Mouse (Mus musculus): Measurements from ENCODE around the gene Eva1c.

Gene Eva1c

GRCm38 (mm10) chr16:90865652-90866051 lies 39.1 kb downstream of the Eva1c start:
- 32% methylated on average over 9 of the region's 9 CpGs for WGBS

- WGBS = 48% methylated on average over 7 of the region's 7 CpGs
Measured at GRCm38 (mm10) chr16:90868129-90868528, 41.6 kb downstream of the Eva1c start.

- 80% methylated on average over 4 of the region's 4 CpGs for WGBS
Measured at GRCm38 (mm10) chr16:90869361-90869760, 42.8 kb downstream of the Eva1c start.

GRCm38 (mm10) chr16:90872936-90873335 lies 46.4 kb downstream of the Eva1c start:
- WGBS = 85% methylated on average over 8 of the region's 8 CpGs

DNA sequence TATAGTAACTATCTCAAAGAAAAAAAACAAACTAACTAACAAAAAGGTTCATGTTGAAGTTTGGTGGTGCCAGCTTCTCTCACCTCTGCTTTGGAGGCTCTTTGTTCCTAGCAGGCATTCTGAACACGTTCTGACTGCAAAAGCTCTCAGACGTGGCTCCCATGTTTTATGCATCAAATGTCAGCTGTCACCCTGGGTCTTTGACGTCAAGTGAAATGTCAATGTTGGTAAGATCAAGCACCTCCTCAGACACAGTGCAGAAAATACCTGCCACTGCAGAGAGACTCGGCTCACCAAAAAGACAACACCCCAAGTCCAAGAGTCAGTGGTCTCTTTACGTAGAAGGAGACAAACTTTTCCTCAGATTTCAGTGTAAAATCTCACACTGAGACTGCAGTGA lies 48.0 kb downstream of the Eva1c start:
- WGBS = 81% methylated on average over 5 of the region's 5 CpGs

GRCm38 (mm10) chr16:90878135-90878860 lies 51.8 kb downstream of the Eva1c start:
- WGBS = 95% methylated on average over 3 of the region's 3 CpGs

DNA sequence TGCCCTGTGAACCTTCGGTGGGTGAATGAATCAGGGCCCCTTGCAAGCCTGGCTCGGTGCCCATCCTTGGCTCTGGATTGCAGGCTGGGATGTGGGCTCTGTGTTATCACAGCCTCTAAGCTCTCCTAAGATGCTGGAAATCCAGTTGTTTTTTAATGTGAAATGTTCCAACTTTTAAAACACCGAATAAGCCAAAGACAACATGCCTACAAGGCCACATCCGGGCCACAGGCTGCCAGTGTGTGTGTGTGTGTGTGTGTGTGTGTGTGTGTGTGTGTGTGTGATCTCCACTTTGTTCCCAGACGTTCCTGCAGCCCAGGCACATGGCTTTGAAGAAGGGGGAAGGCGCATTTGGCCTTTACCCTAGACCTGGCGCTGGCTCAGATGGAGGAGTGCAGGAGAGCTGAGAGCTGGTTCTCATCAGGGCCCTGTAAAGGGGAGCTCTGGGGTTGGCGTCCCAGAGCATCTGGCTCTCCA lies 56.0 kb downstream of the Eva1c start:
- WGBS = 53% methylated on average over 8 of the region's 8 CpGs

- 73% methylated on average over 2 of the region's 2 CpGs for WGBS
Measured at GRCm38 (mm10) chr16:90885351-90885750, 58.8 kb downstream of the Eva1c start.

DNA sequence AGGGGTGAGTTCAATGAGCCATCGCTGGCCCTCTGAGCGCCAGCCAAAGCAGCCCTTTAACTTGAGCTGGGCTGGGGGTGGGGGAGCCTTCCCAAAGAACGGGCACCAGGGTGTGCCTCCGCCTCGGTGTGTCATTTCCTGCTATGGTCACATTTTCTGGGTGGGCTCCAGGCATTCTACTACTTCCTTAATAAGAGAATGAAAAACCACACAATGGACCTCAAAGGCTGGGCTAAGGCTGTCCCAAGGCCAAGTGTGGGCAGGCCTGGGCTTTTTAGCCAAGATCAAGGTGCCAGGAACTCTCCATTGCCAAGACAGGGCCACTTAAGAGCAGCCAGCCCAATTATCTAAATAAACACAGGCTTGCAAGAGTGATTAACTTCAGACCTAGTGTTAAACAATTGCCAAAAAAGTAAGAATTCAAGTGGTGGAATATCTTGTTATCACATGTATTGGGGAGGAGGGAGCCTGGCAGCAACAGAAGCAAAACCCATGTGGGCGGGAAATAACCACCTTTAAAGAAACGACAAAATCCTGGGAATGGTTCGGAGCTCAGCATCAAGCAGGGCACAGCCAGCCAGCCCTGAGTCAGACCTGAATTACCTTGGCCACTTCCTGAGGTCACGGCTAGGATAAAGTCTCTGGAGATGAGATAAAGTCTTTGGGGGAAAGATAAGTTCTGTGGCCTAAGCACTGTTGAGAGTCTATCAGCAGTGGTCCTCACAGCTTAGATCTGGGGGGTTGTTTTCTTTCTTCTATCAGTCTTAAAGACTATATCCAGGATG lies 59.5 kb downstream of the Eva1c start:
- WGBS = 59% methylated on average over 9 of the region's 9 CpGs

GRCm38 (mm10) chr16:90890683-90891082 lies 64.2 kb downstream of the Eva1c start:
- WGBS = 79% methylated on average over 9 of the region's 9 CpGs

- WGBS = 59% methylated on average over 14 of the region's 14 CpGs
Measured at GRCm38 (mm10) chr16:90891601-90892000, 65.1 kb downstream of the Eva1c start.

DNA sequence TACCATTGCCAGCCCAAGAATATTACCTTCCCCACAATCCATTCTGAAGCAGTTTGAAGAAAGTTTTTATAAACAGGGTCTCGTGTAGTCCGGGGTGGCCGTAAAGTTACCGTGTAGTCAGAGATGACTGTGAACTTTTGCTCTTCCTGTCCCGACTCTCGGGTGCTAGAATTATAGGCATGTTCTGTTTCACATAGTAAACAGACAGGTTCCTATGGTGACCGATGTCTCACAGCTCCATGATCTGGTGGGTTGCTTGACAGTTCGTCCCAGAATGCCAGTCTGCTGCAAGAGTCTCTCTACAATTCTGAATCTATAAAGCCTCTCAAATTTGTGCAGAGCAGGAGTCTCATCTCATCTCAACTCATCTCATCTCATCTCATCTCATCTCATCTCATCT lies 65.6 kb downstream of the Eva1c start:
- 54% methylated on average over 8 of the region's 8 CpGs for WGBS

GRCm38 (mm10) chr16:90893019-90893418 lies 66.5 kb downstream of the Eva1c start:
- 37% methylated on average over 7 of the region's 7 CpGs for WGBS

DNA sequence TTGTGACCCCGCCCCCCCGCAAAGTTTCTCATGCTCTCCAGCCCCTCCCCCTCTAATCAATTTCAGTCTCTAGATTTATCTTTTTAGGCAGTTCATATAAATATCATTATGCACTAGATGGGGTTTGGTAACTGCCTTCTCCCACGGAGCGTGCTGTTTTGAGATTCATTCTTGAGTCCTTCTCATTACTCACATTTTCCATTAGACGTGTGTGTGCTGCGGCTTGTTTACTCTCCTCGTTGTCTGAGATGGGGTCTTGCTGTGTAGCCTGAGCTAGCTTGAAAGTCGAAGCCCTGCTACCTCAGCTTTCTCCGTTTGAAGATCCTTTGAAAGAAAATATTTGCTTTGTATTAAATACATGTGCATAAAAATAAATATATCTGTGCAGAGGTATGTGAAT lies 67.3 kb downstream of the Eva1c start:
- WGBS = 69% methylated on average over 9 of the region's 9 CpGs

GRCm38 (mm10) chr16:90897651-90898050 lies 71.1 kb downstream of the Eva1c start:
- 89% methylated on average over 3 of the region's 3 CpGs for WGBS

DNA sequence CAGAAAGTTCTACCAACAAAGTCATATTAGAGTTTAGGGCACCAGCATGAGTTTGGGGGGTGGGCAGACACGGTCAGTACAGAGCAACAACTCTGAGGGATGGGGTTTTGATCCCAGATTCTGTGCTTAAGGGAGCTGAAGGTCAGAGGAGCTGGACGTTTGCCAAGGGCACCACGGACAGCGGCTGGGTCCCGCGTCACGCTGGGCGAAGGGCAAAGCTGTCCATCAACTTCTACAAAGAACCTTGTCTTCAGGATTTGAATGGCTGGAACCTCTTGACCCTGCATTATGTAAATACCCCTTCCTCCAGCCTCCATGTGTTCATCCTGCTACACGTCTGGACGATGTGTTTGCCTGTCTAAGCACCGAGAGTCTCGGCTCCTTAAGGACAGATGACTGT lies 73.0 kb downstream of the Eva1c start:
- WGBS = 63% methylated on average over 12 of the region's 12 CpGs

- 70% methylated on average over 4 of the region's 4 CpGs for WGBS
Measured at GRCm38 (mm10) chr16:90901364-90901763, 74.8 kb downstream of the Eva1c start.

DNA sequence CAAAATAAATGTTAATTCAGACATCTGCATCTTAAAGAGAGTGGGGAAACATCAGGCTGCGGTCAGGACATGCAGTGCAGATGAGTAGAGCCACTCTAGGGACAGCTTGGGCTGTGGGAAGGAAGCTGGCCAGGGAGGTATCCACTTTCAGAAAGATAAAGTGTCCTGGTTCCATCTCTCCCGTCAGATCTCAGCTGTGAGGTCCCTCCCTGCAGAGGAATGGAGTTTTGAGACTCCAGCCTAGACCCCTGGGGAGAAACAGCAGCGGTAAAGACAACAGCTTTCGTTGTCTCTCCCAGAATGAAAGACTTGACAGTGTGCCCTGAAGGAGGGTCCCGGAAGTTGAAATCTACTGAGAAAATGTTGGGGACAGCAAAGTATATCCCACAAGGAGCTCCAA lies 76.8 kb downstream of the Eva1c start:
- WGBS = 74% methylated on average over 5 of the region's 5 CpGs

DNA sequence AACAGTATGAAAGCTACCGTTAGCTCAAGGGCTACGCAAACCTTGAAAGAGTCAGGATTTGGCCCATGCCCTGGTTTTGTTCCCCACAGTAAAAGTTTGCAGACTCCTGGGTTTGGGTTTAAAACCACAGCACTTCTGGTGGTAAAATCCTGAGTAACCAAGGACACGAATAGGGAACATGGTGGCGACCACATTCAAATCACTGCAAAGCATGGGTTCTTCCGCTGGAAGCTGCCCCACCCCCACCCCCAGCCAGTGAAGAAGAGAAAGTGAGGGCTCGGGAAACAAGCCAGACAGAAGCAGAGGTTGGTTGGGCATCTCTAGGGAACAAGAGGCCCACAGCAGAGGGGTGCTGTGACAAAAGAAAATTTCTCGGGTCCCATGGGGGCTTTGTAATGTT lies 80.7 kb downstream of the Eva1c start:
- 80% methylated on average over 7 of the region's 7 CpGs for WGBS

DNA sequence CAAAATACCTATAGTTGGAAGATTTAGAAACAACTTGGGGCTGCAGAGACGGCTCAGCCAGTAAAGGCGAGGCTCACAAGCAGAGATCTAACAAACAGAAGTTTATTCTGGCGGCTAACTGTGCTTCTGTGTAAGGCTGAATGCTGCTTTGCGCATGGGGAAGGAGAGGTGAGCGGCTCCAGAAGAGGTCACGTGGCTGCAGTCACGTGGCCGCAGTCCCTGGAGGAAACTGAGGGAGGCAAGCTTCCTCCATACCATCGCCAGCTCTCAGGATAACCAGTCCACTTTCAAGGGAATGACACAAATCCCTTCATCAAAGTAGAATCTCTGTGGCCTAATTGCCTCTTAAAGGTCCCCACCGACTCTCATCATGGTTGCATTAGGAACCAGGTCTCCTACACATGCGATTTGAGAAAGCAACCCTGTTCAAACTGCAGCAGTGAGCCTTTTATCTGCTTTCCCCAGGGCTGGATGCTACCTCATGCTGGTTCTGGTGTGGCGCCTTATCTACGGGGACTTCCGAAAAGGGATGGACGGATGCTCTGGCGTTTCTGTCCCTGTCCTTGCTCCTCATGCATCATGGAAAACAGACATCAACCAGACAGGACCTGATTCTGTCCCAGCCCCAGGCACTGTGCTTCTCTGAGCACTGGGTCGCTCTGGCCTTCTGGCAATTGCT lies 84.5 kb downstream of the Eva1c start:
- WGBS = 85% methylated on average over 17 of the region's 17 CpGs

DNA sequence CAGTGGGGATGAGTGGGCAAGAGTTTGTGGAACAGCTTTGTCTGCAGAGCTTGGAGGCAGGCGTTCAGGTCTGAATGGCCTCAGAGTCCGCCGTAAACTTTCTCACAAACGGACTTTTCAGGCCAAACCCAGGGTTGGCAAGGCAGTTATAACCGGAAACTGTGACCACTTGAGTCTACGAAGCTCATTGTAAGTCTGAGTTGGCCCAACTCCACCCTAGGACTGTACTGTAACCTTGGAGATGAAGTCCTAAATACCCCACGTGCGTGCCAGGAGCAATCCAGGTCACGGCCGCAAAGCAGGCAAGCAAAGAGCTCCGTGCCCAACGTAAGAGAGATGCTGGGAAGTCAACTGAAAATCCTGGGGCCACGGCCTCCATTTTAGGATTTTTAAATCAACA lies 85.2 kb downstream of the Eva1c start:
- WGBS = 79% methylated on average over 13 of the region's 13 CpGs

DNA sequence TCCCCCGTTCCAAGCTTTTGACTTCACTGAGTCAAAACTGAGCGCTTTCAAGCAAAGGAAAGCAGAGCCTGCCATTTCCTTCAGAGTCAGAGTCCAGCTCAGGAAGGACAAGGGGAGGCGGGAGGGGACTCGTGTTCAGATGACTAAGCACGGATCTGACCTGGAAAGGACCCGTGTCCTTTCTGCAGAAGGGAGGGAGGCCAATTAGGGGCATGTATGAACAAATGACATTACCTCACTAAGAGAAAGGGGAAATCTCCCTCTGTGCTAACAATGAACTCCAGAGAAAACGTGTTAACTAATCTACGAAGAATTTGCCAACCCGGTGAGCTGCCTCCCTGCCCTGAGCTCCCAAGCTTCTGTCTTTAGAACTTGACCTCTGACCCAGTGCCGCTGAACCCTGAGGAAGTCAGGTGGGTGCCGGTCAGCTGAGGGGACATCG lies 89.5 kb downstream of the Eva1c start:
- WGBS = 20% methylated on average over 12 of the region's 12 CpGs
